Mouse (Mus musculus): Measurements from ENCODE around the gene Spg11. TPM values are rescaled to one million over a fixed set of nuclear protein-coding genes. Genes with fewer than 3 reads are reported as not detected.
"Not testable (repeated sequence)": the region's sequence is repeated elsewhere in the genome, so short reads cannot be mapped to it uniquely, and the experiment has no call there.

Spg11 gene
- total RNA-seq, 2 experiments from 2014 or later = 4.1 to 4.8 TPM

- DNase-seq = peak in 1 of 2 experiments; percentile 23
- intact Hi-C loops (cut with DNase I) = loop anchor here (2.0 to 5.0 kb wide), 2 partner anchors 89 to 172 kb away; no protein-coding TSS in a partner anchor
Observed at GRCm38 (mm10) chr2:122069922-122070321, 48.3 kb downstream of the Spg11 start.

GRCm38 (mm10) chr2:122069144-122069912 lies 48.9 kb downstream of the Spg11 start:
- intact Hi-C loops (cut with DNase I) = no loop called here
- no peak for DNase-seq

GRCm38 (mm10) chr2:122066241-122066640 lies 51.9 kb downstream of the Spg11 start:
- no peak for DNase-seq
- intact Hi-C loops (cut with DNase I) = no loop called here

- DNase-seq = no peak
- intact Hi-C loops (cut with DNase I) = no loop called here
Observed at GRCm38 (mm10) chr2:122065200-122065969, 52.8 kb downstream of the Spg11 start.

- no peak for DNase-seq
- intact Hi-C loops (cut with DNase I) = no loop called here
Observed at GRCm38 (mm10) chr2:122059365-122060115, 58.6 kb downstream of the Spg11 start.

GRCm38 (mm10) chr2:122043926-122044325 lies 74.3 kb downstream of the Spg11 start:
- DNase-seq = no peak
- intact Hi-C loops (cut with DNase I) = no loop called here

- no peak for DNase-seq
- intact Hi-C loops (cut with DNase I) = no loop called here
Observed at GRCm38 (mm10) chr2:122036064-122036463, 82.1 kb downstream of the Spg11 start.

- intact Hi-C loops (cut with DNase I) = no loop called here
- DNase-seq = no peak
Observed at GRCm38 (mm10) chr2:122031970-122032369, 86.2 kb downstream of the Spg11 start.

GRCm38 (mm10) chr2:122028756-122029700 lies 89.2 kb downstream of the Spg11 start:
- peak; percentile 21 to 61 for DNase-seq
- intact Hi-C loops (cut with DNase I) = loop anchor here (5.0 kb wide), 1 partner anchor 67 kb away; no protein-coding TSS in a partner anchor

- intact Hi-C loops (cut with DNase I) = loop anchor here (5.0 kb wide), 1 partner anchor 66 kb away; no protein-coding TSS in a partner anchor
- DNase-seq = peak; percentile 84 to 85
Observed at GRCm38 (mm10) chr2:122027862-122028755, 90.1 kb downstream of the Spg11 start, which contains the start of gene Eif3j1. Eif3j1 (plus strand) TSS chr2:122028546.

- intact Hi-C loops (cut with DNase I) = loop anchor here (5.0 kb wide), 1 partner anchor 65 kb away; no protein-coding TSS in a partner anchor
- DNase-seq = not testable (repeated sequence)
Observed at GRCm38 (mm10) chr2:122027091-122027490, 91.1 kb downstream of the Spg11 start.

- intact Hi-C loops (cut with DNase I) = no loop called here
Observed at GRCm38 (mm10) chr2:122022284-122022683, 95.9 kb downstream of the Spg11 start.

GRCm38 (mm10) chr2:122018705-122019104 lies 99.5 kb downstream of the Spg11 start:
- no peak for DNase-seq
- intact Hi-C loops (cut with DNase I) = no loop called here

More at GRCm38 (mm10) chr2:122022284-122022683, 95.9 kb downstream of the Spg11 start:
- DNase-seq = no peak

- intact Hi-C loops (cut with DNase I) = no loop called here
- no peak for DNase-seq
Observed at GRCm38 (mm10) chr2:122011441-122011840, 106.7 kb downstream of the Spg11 start.

GRCm38 (mm10) chr2:122008832-122009231 lies 109.4 kb downstream of the Spg11 start:
- intact Hi-C loops (cut with DNase I) = no loop called here
- no peak for DNase-seq

All from gastrocnemius, postnatal 36 days (tissue).